In the genomic region with DNA sequence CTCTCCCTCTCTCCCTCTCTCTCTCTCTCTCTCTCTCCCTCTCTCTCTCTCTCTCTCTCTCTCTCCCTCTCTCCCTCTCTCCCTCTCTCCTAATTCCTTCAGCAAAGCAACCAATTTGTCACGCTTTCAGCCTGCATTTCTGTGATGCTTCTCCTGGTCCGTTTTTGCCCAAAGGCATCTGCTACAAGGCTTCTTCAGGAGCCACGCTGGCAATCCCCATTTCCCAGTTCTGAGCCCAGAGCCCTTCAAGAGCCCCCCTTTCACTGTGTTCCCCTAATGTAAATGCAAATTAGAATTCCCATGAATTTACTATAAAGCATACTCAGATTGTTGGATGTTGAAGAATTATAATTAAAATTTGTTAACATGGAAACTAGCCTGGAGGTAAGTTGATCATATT, we compare ENCODE assay signal across 28 mouse cellular contexts.
DNase-seq lines count a peak whose midpoint lies in the region; ATAC-seq and TF ChIP-seq lines count a peak whose summit lies in the region.
"Had no signal": no experiment of that assay in that cellular context is flagged by ENCODE, and none has a peak within 500 bp of the region (broad histone marks: within the 10 kb centered on the region; RNA-seq: fewer than 3 reads in every experiment).

No protein-coding gene starts in this region.

- H3K4me3 ChIP-seq in midbrain, embryonic 13.5 days (replicated peaks): no peak overlapping the region
- no peak overlapping the region for H3K4me3 ChIP-seq in midbrain, embryonic 10.5 days
- H3K4me3 ChIP-seq in midbrain, embryonic 15.5 days: no peak overlapping the region
- no peak overlapping the region for H3K4me3 ChIP-seq in midbrain, embryonic 16.5 days (ENCODE audit: low read depth, low read length)
- H3K4me3 ChIP-seq: embryonic facial prominence, embryonic 13.5 days; embryonic facial prominence, embryonic 15.5 days; erythroblast, embryonic 14.5 days; forebrain, embryonic 10.5 days; forebrain, embryonic 12.5 days had no signal

- 61% methylated on average over 3 of the region's 3 CpGs for WGBS in midbrain, embryonic 13.5 days
- WGBS in midbrain, embryonic 10.5 days: 61% methylated on average over 3 of the region's 3 CpGs
- WGBS in midbrain, embryonic 15.5 days: 42% methylated on average over 3 of the region's 3 CpGs
- 55% methylated on average over 3 of the region's 3 CpGs for WGBS in midbrain, embryonic 16.5 days

- ATAC-seq in midbrain, embryonic 13.5 days: 0 out of 2 replicates have a peak, but pooled peaks have one; percentile 30
- 0 out of 2 replicates have a peak, but pooled peaks have one; percentile 52 for ATAC-seq in midbrain, embryonic 15.5 days (replicated peaks)
- no peak for ATAC-seq in midbrain, embryonic 16.5 days
- ATAC-seq: activated CD4-positive, CD25-positive, alpha-beta regulatory T cell, adult 4 months; CD4-positive, CD25-positive, alpha-beta regulatory T cell, adult 4 months; forebrain, embryonic 14.5 days; forebrain, embryonic 16.5 days; Patski had no signal

- no peak overlapping the region for H3K4me2 ChIP-seq in midbrain, embryonic 13.5 days (replicated peaks)
- H3K4me2 ChIP-seq in midbrain, embryonic 15.5 days: no peak overlapping the region
- H3K4me2 ChIP-seq in midbrain, embryonic 16.5 days (ENCODE audit: low read length): no peak overlapping the region
- H3K4me2 ChIP-seq: embryonic facial prominence, embryonic 13.5 days; embryonic facial prominence, embryonic 15.5 days; forebrain, embryonic 12.5 days had no signal

- 0 out of 2 replicates have a peak, but pooled peaks cover 6% of the 10 kb centered on the region for H3K9me3 ChIP-seq in midbrain, embryonic 13.5 days
- H3K9me3 ChIP-seq in midbrain, embryonic 10.5 days (replicated peaks): peaks cover 9% of the 10 kb centered on the region; the same call in 1 of the 2 replicates
- no peaks in the 10 kb centered on the region for H3K9me3 ChIP-seq in midbrain, embryonic 15.5 days
- no peaks in the 10 kb centered on the region for H3K9me3 ChIP-seq in midbrain, embryonic 16.5 days (replicated peaks; ENCODE audit: control insufficient read depth, low read length, poor library complexity, severe bottlenecking)
- H3K9me3 ChIP-seq: embryonic facial prominence, embryonic 13.5 days; embryonic facial prominence, embryonic 15.5 days had no signal

- H3K4me1 ChIP-seq in midbrain, embryonic 13.5 days (replicated peaks): no peaks in the 10 kb centered on the region
- H3K4me1 ChIP-seq in midbrain, embryonic 10.5 days: no peaks in the 10 kb centered on the region
- no peaks in the 10 kb centered on the region for H3K4me1 ChIP-seq in midbrain, embryonic 15.5 days
- peaks cover 4% of the 10 kb centered on the region for H3K4me1 ChIP-seq in midbrain, embryonic 16.5 days (ENCODE audit: control insufficient read depth, insufficient read depth, low read length)
- H3K4me1 ChIP-seq: embryonic facial prominence, embryonic 15.5 days; forebrain, embryonic 10.5 days; forebrain, embryonic 12.5 days had no signal

- H3K9ac ChIP-seq in midbrain, embryonic 13.5 days (replicated peaks): no peak overlapping the region
- no peak overlapping the region for H3K9ac ChIP-seq in midbrain, embryonic 15.5 days
- H3K9ac ChIP-seq in midbrain, embryonic 16.5 days (ENCODE audit: low read depth, low read length): no peak overlapping the region
- H3K9ac ChIP-seq: embryonic facial prominence, embryonic 13.5 days; embryonic facial prominence, embryonic 15.5 days; forebrain, embryonic 12.5 days had no signal

- no peaks in the 10 kb centered on the region for H3K36me3 ChIP-seq in midbrain, embryonic 13.5 days
- no peaks in the 10 kb centered on the region for H3K36me3 ChIP-seq in midbrain, embryonic 10.5 days
- no peaks in the 10 kb centered on the region for H3K36me3 ChIP-seq in midbrain, embryonic 15.5 days (replicated peaks)
- H3K36me3 ChIP-seq in midbrain, embryonic 16.5 days (ENCODE audit: control insufficient read depth, insufficient read depth, low read length): no peaks in the 10 kb centered on the region
- H3K36me3 ChIP-seq: embryonic facial prominence, embryonic 13.5 days; embryonic facial prominence, embryonic 15.5 days; forebrain, embryonic 10.5 days; forebrain, embryonic 12.5 days; G1E had no signal

- no peaks in the 10 kb centered on the region for H3K27me3 ChIP-seq in midbrain, embryonic 13.5 days
- no peaks in the 10 kb centered on the region for H3K27me3 ChIP-seq in midbrain, embryonic 10.5 days (ENCODE audit: low read depth, poor library complexity, severe bottlenecking)
- H3K27me3 ChIP-seq in midbrain, embryonic 15.5 days (replicated peaks): no peaks in the 10 kb centered on the region
- no peaks in the 10 kb centered on the region for H3K27me3 ChIP-seq in midbrain, embryonic 16.5 days (ENCODE audit: control insufficient read depth, insufficient read depth, low read depth, low read length)
- H3K27me3 ChIP-seq: CH12.LX; embryonic facial prominence, embryonic 13.5 days; embryonic facial prominence, embryonic 15.5 days; forebrain, embryonic 12.5 days; Patski had no signal

- no peak for TF ChIP-seq CTCF in brain, embryonic 14.5 days (IDR thresholded peaks at IDR 0.05; ENCODE audit: borderline replicate concordance, extremely low read depth, insufficient read depth, insufficient read length)

- DNase-seq in midbrain, embryonic 10.5 days (ENCODE audit: low spot score): no peak
- peak; percentile 57 for DNase-seq in brain, embryonic 14.5 days (ENCODE audit: low read depth)
- DNase-seq: adrenal gland, adult 8-10 months; adrenal gland, postnatal 14 days; adrenal gland, postnatal 36 days; B cell, adult 2 months; cerebellum, adult 11 months; cerebellum, adult 18-20 months; cerebellum, adult 8-10 months; cerebellum, adult 9-11 months; cerebellum, postnatal 14 days; cerebellum, postnatal 36 days; embryo, embryonic 11 days had no signal

- H3K27ac ChIP-seq in midbrain, embryonic 13.5 days: no peak overlapping the region
- no peak overlapping the region for H3K27ac ChIP-seq in midbrain, embryonic 10.5 days (replicated peaks)
- H3K27ac ChIP-seq in midbrain, embryonic 15.5 days: no peak overlapping the region
- H3K27ac ChIP-seq in midbrain, embryonic 16.5 days (ENCODE audit: low read length): no peak overlapping the region
- H3K27ac ChIP-seq: embryonic facial prominence, embryonic 13.5 days; embryonic facial prominence, embryonic 15.5 days; forebrain, embryonic 10.5 days; forebrain, embryonic 12.5 days had no signal

- TF ChIP-seq POLR2A in brain, embryonic 14.5 days (IDR thresholded peaks at IDR 0.05; ENCODE audit: borderline replicate concordance, extremely low read depth, insufficient read depth, insufficient read length, poor library complexity, severe bottlenecking): no peak
